Comparison of ENCODE assay signal across 16 mouse cellular contexts in the genomic region with DNA sequence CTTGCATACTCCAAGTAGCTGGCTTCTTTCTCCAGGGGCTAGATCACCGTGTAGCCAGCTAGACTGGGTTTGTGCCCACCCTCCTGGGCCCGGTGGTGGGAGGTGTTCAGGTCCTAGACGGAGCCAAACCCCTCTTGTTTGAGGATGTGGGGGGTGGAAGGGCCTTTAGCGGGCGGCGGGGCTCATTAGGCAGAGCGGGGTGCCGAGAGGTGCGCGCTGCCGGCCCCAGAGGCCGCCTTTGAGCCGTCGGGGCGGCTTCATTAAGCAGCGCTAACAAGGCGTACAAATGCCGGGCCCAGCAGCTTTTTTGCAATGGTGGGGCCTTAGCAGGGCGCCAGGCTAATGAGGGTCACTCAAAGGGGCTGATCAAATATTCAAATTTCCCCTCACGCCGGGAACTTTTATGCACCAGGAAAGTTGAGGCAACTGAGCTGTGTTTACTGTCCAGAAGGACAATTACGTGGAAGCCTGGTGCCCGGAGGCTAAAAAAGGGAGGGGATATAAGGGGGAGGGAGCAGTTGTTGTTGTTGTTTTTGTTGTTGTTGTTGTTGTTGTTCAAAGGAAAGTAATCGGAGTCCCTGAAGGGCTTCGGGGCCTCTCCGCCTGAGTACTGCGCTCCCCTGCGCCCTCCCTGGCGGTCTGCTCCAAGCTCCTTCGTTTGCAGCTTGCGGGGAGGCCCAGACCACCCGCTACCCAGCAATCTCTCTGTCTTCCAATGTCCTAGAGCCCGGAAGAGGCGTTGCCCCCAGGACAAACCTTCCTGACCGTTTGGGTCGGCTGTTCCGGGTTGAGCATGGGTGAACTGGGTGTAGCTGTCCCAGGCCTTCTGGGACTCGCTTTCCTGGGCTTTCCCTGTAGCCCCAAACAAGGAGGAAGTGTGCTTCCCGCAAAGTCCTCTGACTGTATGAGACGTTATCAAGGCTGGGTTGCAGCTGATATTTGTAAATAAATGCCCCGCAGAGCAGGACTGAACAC. TPM values are rescaled to one million over a fixed set of nuclear protein-coding genes. Genes with fewer than 3 reads are reported as not detected.
DNase-seq lines count a peak whose midpoint lies in the region; ATAC-seq and TF ChIP-seq lines count a peak whose summit lies in the region.
"Had no signal": no experiment of that assay in that cellular context is flagged by ENCODE, and none has a peak within 500 bp of the region (broad histone marks: within the 10 kb centered on the region; RNA-seq: fewer than 3 reads in every experiment).

No protein-coding gene starts in this region.

- peaks cover 13% of the 10 kb centered on the region for H3K9me3 ChIP-seq in E14TG2a.4 (ENCODE audit: low read length)
- no peaks in the 10 kb centered on the region for H3K9me3 ChIP-seq in embryonic facial prominence, embryonic 15.5 days (replicated peaks)
- H3K9me3 ChIP-seq in midbrain, embryonic 10.5 days (replicated peaks) = no peaks in the 10 kb centered on the region

- H3K9ac ChIP-seq in embryonic facial prominence, embryonic 15.5 days = no peak overlapping the region

- H3K4me2 ChIP-seq in embryonic facial prominence, embryonic 15.5 days (replicated peaks) = no peak overlapping the region
- H3K4me2 ChIP-seq: liver, embryonic 11.5 days had no signal

- peak overlapping the region; percentile 70 for H3K4me3 ChIP-seq in E14TG2a.4 (replicated peaks; ENCODE audit: low read length)
- H3K4me3 ChIP-seq in embryonic facial prominence, embryonic 15.5 days (replicated peaks) = 0 out of 2 replicates have a peak overlapping the region, but pooled peaks have one; percentile 39
- H3K4me3 ChIP-seq in midbrain, embryonic 10.5 days = peak overlapping the region; percentile 51
- H3K4me3 ChIP-seq: myocyte had no signal

- 2% methylated on average over 41 of the region's 41 CpGs for WGBS in embryonic facial prominence, embryonic 15.5 days
- WGBS in midbrain, embryonic 10.5 days = under 1% methylated on average over 41 of the region's 41 CpGs

- TF ChIP-seq CTCF in E14TG2a.4 (conservative IDR thresholded peaks at IDR 0.05; ENCODE audit: low read length) = no peak

- peak; percentile 67 for DNase-seq in R1 (ENCODE audit: low read depth, low spot score)
- peak; percentile 51 for DNase-seq in midbrain, embryonic 10.5 days (ENCODE audit: low spot score)
- DNase-seq in testis, postnatal 10 days (ENCODE audit: low spot score) = no peak
- no peak for DNase-seq in lung, postnatal 25 days (ENCODE audit: low spot score)
- DNase-seq in thymus, postnatal 14 days = no peak
- DNase-seq in B cell, adult 2 months = no peak
- DNase-seq: adrenal gland, adult 8-10 months; cerebellum, postnatal 25 days; kidney, adult 18-20 months; lung, postnatal 10 days had no signal

- H3K4me1 ChIP-seq in E14TG2a.4 (replicated peaks; ENCODE audit: low read depth, low read length) = peaks cover 66% of the 10 kb centered on the region
- peaks cover 34% of the 10 kb centered on the region for H3K4me1 ChIP-seq in embryonic facial prominence, embryonic 15.5 days
- H3K4me1 ChIP-seq in midbrain, embryonic 10.5 days = peaks cover 82% of the 10 kb centered on the region

- no peaks in the 10 kb centered on the region for H3K36me3 ChIP-seq in E14TG2a.4 (ENCODE audit: insufficient read depth, low read length)
- no peaks in the 10 kb centered on the region for H3K36me3 ChIP-seq in embryonic facial prominence, embryonic 15.5 days
- no peaks in the 10 kb centered on the region for H3K36me3 ChIP-seq in midbrain, embryonic 10.5 days

- H3K27me3 ChIP-seq in E14TG2a.4 (ENCODE audit: insufficient read depth, low read length) = peaks cover 99% of the 10 kb centered on the region
- H3K27me3 ChIP-seq in embryonic facial prominence, embryonic 15.5 days = peaks cover 100% of the 10 kb centered on the region
- peaks cover 100% of the 10 kb centered on the region for H3K27me3 ChIP-seq in midbrain, embryonic 10.5 days (ENCODE audit: low read depth, poor library complexity, severe bottlenecking)

- no peak for ATAC-seq in embryonic facial prominence, embryonic 15.5 days (ENCODE audit: insufficient number of reproducible peaks, low FRiP score, low TSS enrichment, low read depth)
- ATAC-seq: CD4-positive, CD25-positive, alpha-beta regulatory T cell, adult 4 months had no signal

- no peak overlapping the region for H3K27ac ChIP-seq in embryonic facial prominence, embryonic 15.5 days (replicated peaks)
- peak overlapping the region; percentile 55 for H3K27ac ChIP-seq in midbrain, embryonic 10.5 days (replicated peaks)

RNA-seq across cellular contexts. Expression of gene Six3, which starts 3.4 kb away (rescaled TPM):
- 6.0 and 6.6 TPM in 2 replicates for polyA plus RNA-seq in embryonic facial prominence, embryonic 15.5 days (2015; fragmentation: Nextera tagmentation; extraction: Ambion mirVana)
- polyA plus RNA-seq in midbrain, embryonic 10.5 days (2016; fragmentation: Nextera tagmentation; extraction: Ambion mirVana) = 4.0 and 7.9 TPM in 2 replicates
- polyA plus RNA-seq: heart, postnatal 0 days; liver, embryonic 11.5 days; myocyte had no signal

Comparison
In these comparisons a context has a peak if more than half of its experiments do, and no peak if none do; other contexts are left out.
1. DNase-seq: peak in R1 (single experiment) and midbrain, embryonic 10.5 days (single experiment); none in testis, postnatal 10 days (single experiment), lung, postnatal 25 days (single experiment), thymus, postnatal 14 days (single experiment) and B cell, adult 2 months (0 of 2).
2. Peak in every context shown above with its lines, with median percentiles within 50 percentile points of each other: H3K4me3 ChIP-seq.